Mouse (Mus musculus) forebrain, embryonic 11.5 days (tissue): ENCODE data around the gene 1110002E22Rik. TPM values are rescaled to one million over a fixed set of nuclear protein-coding genes. Genes with fewer than 3 reads are reported as not detected.

Source experiments
- ATAC-seq: fragments of 200-750 bp; cut with Nextera tagmentation; replicated peaks from 2 replicates; pipeline ENCODE4 v1.8.0; 2017; ENCODE audit warnings: moderate TSS enrichment; ENCODE audit not compliant: low FRiP score
- DNase-seq: peaks from one replicate; pipeline ENCODE4 v3.0.0-alpha.2; 2017; ENCODE audit warnings: low spot score
- H3K27ac ChIP-seq: fragments of 300-500 bp; sonication (generic); 2 replicates; pipeline ENCODE4 v1.5.1; 2014; ENCODE audit warnings: low read depth, low read length
- H3K27me3 ChIP-seq: fragments of 300-500 bp; sonication (generic); 2 replicates; pipeline ENCODE4 v1.6.1; 2014; ENCODE audit warnings: mild to moderate bottlenecking, low read length, mixed read lengths; ENCODE audit not compliant: control insufficient read depth, insufficient read depth
- H3K36me3 ChIP-seq: fragments of 300-500 bp; sonication (generic); 2 replicates; pipeline ENCODE4 v1.6.1; 2014; ENCODE audit warnings: mild to moderate bottlenecking, low read length, moderate library complexity, mixed read lengths; ENCODE audit not compliant: control insufficient read depth, insufficient read depth
- H3K4me1 ChIP-seq: fragments of 300-500 bp; sonication (generic); replicated peaks from 2 replicates; pipeline ENCODE4 v1.6.1; 2014; ENCODE audit warnings: low read length, mixed read lengths; ENCODE audit not compliant: control insufficient read depth, insufficient read depth
- H3K4me2 ChIP-seq: fragments of 300-500 bp; sonication (generic); 2 replicates; pipeline ENCODE4 v1.6.1; 2014; ENCODE audit warnings: low read depth, mild to moderate bottlenecking, low read length, moderate library complexity, mixed read lengths; ENCODE audit not compliant: severe bottlenecking
- H3K4me3 ChIP-seq: fragments of 300-500 bp; sonication (generic); 2 replicates; pipeline ENCODE4 v1.5.1; 2014; ENCODE audit warnings: low read depth, low read length
- H3K9ac ChIP-seq: fragments of 300-500 bp; sonication (generic); 2 replicates; pipeline ENCODE4 v1.6.1; 2014; ENCODE audit warnings: low read length
- H3K9me3 ChIP-seq: fragments of 300-500 bp; sonication (generic); 2 replicates; pipeline ENCODE4 v1.6.1; 2016; ENCODE audit warnings: low read length, mixed read lengths; ENCODE audit not compliant: control insufficient read depth
- WGBS: fragments of 180-500 bp; shearing (Covaris S2); extraction: QIAGEN DNeasy Blood & Tissue Kit; methylation state at CpG from one replicate; pipeline ENCODE4 v1.1.7; 2014; 5-methylcytosine and 5-hydroxymethylcytosine counted together
- polyA plus RNA-seq: library from polyadenylated mRNA; unstranded; fragments of >200 nt; fragmentation: Nextera tagmentation; extraction: Ambion mirVana; gene quantifications from 2 replicates; pipeline ENCODE4 v1.2.1, GENCODE M21; 2014

Gene 1110002E22Rik
- polyA plus RNA-seq, 1 experiment from 2014 or later, result not detected

DNA sequence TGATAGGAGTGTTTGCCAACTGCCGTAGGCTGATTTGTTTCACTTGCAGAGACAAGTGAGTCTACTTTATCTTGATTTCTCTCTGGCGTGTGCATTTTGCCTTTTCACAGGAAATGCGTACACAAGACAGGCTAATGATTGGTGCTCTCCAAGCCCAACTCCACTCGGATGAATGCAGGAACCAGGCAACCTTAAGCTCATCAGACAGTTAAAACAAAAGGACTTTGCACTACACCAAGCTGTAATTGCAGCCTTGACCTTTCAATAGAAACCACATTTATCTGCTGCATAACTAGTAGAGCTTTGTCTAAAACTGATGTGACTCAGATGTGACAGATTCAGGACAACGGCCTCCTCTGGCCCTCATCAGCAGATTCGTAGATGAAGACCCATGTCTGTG lies 30.9 kb upstream of the 1110002E22Rik start:
- Histone ChIP-seq H3K27me3 (no peaks in the 10 kb centered on the region), H3K27ac (no peak overlapping the region), H3K9ac (no peak overlapping the region), H3K9me3 (no peaks in the 10 kb centered on the region), H3K4me1 (no peaks in the 10 kb centered on the region), H3K36me3 (no peaks in the 10 kb centered on the region), H3K4me2 (no peak overlapping the region), H3K4me3 (no peak overlapping the region)
- ATAC-seq (no peak), DNase-seq (no peak)
- 84% methylated on average over 6 of the region's 6 CpGs for WGBS

DNA sequence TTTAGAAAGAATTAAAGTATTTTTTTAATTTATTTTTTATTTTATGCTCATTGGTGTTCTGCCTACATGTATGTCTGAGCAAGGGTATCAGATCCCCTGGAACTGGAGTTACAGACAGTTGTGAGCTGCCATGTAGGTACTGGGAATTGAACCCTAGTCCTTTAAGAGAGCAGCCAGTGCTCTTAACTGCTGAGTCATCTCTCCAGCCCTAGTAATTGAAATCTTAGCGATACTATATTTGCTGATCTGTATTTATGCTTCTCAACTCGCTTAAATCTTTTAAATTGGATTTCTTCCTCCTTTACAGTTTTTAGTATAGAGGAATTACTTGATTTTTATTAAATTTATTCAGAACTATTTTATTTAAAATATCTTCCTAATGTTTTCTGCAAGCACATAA lies 23.9 kb upstream of the 1110002E22Rik start:
- ATAC-seq, result no peak
- Histone ChIP-seq H3K4me3 (no peak overlapping the region), H3K36me3 (no peaks in the 10 kb centered on the region), H3K9ac (no peak overlapping the region), H3K27me3 (no peaks in the 10 kb centered on the region), H3K4me2 (no peak overlapping the region), H3K9me3 (no peaks in the 10 kb centered on the region), H3K27ac (no peak overlapping the region), H3K4me1 (no peaks in the 10 kb centered on the region)
- no peak for DNase-seq
- WGBS, result 88% methylated on average over 2 of the region's 2 CpGs

DNA sequence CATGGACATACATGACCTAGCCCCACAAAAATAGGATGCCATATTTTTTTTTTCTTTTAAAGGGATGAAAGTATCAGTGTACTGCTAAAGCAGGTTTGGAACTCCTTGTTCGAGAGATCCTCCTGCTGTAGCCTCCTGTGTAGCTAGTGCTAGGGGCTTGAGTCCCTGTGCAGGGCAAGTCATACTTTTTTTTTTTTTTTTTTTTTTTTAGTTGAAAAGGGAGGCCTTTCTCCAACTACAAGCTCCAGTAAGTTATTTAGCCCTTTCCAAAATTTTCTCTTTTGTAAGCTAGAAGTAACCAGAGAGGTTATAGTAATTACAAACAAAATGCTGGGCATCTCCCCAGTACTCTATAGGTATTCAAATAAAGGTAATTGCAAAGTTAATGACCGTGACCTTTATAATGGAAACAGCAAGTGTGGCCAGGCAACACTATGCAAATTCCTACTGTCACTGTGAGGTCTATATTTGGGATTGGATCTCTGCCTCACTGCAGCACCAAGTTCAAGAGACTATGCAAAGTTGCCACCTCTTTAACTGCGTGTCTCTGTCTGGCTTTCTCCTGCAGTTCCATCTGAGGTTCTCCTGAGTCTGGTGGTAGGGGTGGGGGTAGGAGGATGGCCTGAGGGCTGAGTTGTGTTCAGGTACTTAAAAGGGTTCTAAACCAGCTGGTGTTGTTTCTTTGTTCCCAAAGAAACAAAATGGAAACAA lies 23.1 kb upstream of the 1110002E22Rik start:
- H3K4me3 ChIP-seq, result no peak overlapping the region
- no peaks in the 10 kb centered on the region for H3K4me1 ChIP-seq
- H3K36me3 ChIP-seq, result no peaks in the 10 kb centered on the region
- no peak for ATAC-seq
- DNase-seq, result no peak
- H3K9ac ChIP-seq, result no peak overlapping the region
- no peak overlapping the region for H3K4me2 ChIP-seq
- no peaks in the 10 kb centered on the region for H3K9me3 ChIP-seq
- WGBS, result 62% methylated on average over 3 of the region's 3 CpGs
- H3K27ac ChIP-seq, result no peak overlapping the region
- H3K27me3 ChIP-seq, result no peaks in the 10 kb centered on the region

DNA sequence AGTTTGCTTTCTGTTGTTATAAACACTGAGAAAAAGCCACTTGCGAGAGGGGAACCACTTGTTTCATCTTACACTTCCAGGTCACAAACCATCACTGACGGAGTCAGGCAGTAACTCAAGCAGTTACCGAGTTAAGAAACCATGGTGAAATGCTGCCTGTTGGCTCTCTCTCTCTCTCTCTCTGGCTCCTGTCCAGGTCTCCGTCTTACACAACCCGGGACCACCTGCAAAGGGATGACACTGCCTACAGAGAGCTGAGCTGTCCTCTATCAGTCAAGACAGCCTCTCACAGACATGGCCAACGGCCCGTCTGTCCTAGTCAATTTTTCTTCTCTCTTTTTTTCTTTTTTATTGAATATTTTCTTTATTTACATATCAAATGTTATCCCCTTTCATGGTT lies 21.5 kb upstream of the 1110002E22Rik start:
- no peaks in the 10 kb centered on the region for H3K27me3 ChIP-seq
- no peaks in the 10 kb centered on the region for H3K9me3 ChIP-seq
- no peak for DNase-seq
- H3K9ac ChIP-seq, result no peak overlapping the region
- WGBS, result 91% methylated on average over 7 of the region's 7 CpGs
- no peaks in the 10 kb centered on the region for H3K4me1 ChIP-seq
- no peak overlapping the region for H3K4me2 ChIP-seq
- no peak for ATAC-seq
- no peak overlapping the region for H3K4me3 ChIP-seq
- no peaks in the 10 kb centered on the region for H3K36me3 ChIP-seq
- no peak overlapping the region for H3K27ac ChIP-seq

DNA sequence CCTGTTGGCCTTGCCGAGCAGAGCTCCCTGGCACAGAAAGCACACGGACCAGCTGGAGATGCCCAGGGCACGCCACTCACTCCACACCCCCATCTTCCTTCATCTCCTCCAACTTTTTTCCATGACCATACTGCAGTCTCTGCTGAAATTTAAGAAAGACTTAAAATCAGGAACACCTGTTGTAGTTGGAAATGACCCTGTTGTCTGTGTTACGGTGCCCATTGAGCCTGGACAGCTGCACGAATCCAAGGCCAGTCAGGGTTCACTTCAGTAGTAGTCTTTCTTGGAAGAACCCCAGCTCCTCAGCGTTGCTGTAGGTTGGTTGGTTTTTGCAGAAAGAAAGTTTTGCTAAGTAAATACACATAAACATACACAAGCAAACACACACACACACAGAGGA lies 15.3 kb upstream of the 1110002E22Rik start:
- H3K4me3 ChIP-seq, result no peak overlapping the region
- no peak overlapping the region for H3K9ac ChIP-seq
- no peak for DNase-seq
- no peaks in the 10 kb centered on the region for H3K27me3 ChIP-seq
- no peak overlapping the region for H3K27ac ChIP-seq
- H3K4me2 ChIP-seq, result no peak overlapping the region
- H3K4me1 ChIP-seq, result no peaks in the 10 kb centered on the region
- no peaks in the 10 kb centered on the region for H3K36me3 ChIP-seq
- H3K9me3 ChIP-seq, result no peaks in the 10 kb centered on the region
- 93% methylated on average over 6 of the region's 6 CpGs for WGBS
- no peak for ATAC-seq

DNA sequence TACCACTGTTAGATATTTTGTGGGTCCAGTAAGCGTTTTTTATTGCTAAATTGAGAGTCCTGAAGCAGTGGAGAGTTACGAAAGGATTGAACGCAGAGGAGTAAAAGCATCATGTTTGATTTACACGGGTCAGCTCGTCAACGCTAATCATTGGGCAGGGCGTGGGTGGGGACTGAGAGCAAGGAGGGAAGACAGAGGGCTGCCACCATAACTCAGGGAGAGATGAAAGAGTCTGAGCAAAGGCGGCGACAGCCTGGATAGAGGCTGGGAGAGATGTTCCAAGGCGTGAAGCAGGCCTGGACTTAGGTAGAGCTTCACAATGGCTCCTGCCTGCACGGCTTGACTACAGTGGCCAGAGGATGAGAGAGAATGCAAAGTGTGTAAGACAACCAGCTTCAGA lies 14.1 kb upstream of the 1110002E22Rik start:
- WGBS, result 88% methylated on average over 11 of the region's 11 CpGs
- Histone ChIP-seq H3K27me3 (no peaks in the 10 kb centered on the region), H3K9me3 (no peaks in the 10 kb centered on the region), H3K27ac (no peak overlapping the region), H3K4me2 (no peak overlapping the region), H3K36me3 (no peaks in the 10 kb centered on the region), H3K9ac (no peak overlapping the region), H3K4me3 (no peak overlapping the region), H3K4me1 (no peaks in the 10 kb centered on the region)
- DNase-seq, result no peak
- no peak for ATAC-seq

DNA sequence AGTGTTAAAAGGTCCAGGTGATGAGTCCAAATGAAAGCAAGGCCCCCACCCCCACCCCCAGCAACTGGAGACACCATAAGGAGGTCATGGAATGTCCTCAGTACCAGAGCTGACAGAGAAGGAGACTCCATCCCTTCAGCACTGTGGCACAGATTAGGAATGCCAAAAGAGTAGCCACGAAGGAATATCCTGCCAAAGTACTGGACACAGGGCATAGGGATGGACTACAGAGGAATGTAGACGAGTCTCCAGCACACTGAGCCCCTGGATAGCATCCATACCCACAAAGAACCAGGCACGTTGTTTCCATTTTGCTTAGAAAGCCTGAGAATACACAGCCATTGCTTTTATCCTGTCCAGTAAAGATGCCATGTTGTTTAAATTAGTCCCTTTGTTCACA lies 13.4 kb upstream of the 1110002E22Rik start:
- Histone ChIP-seq H3K9ac (no peak overlapping the region), H3K36me3 (no peaks in the 10 kb centered on the region), H3K4me3 (no peak overlapping the region), H3K4me1 (no peaks in the 10 kb centered on the region), H3K9me3 (no peaks in the 10 kb centered on the region), H3K27me3 (no peaks in the 10 kb centered on the region), H3K27ac (no peak overlapping the region), H3K4me2 (no peak overlapping the region)
- WGBS, result 81% methylated on average over 3 of the region's 3 CpGs
- ATAC-seq (no peak), DNase-seq (no peak)

DNA sequence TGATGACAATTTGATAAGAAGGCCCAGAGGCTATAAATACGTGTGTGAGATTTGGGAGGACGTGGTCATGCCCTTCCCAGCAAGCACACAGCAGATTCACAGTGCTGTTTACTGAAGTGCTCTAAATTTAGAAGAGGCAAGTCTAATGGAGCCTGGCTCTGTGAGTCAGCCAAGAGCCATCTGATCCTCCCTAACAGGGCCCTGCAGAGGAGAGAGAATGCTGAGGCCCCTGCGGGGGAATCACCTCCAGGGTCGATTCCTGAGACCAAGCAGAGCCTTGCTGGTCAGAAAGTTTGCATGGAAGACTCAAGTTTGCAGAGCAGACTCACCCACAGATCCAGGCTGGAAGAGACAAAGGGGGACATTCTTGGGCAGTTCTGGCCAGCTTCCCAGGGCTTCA lies 10.9 kb upstream of the 1110002E22Rik start:
- 58% methylated on average over 4 of the region's 4 CpGs for WGBS
- no peaks in the 10 kb centered on the region for H3K4me1 ChIP-seq
- H3K9me3 ChIP-seq, result no peaks in the 10 kb centered on the region
- DNase-seq (no peak), ATAC-seq (no peak)
- no peak overlapping the region for H3K9ac ChIP-seq
- no peaks in the 10 kb centered on the region for H3K27me3 ChIP-seq
- H3K4me2 ChIP-seq, result no peak overlapping the region
- H3K36me3 ChIP-seq, result no peaks in the 10 kb centered on the region
- no peak overlapping the region for H3K27ac ChIP-seq
- H3K4me3 ChIP-seq, result no peak overlapping the region

DNA sequence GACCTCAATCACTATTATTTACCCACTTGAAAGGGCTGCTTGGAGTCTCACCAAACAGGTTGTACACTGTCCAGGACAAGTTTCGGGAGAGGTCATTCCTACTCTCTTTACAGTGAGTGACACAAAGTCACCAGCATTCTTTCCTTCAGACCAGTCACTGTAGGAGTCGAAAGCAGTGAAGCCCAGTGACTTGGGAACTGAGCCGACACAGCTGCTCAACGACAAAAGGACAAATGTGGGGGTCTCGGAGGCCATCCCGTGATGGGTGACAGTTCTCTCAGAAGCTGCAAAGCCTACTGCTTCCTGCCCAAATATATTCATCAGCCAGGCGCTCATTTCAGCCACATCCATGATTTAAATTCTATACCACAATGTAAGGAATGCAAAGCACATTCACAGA lies 7.9 kb upstream of the 1110002E22Rik start:
- H3K27ac ChIP-seq, result no peak overlapping the region
- no peaks in the 10 kb centered on the region for H3K36me3 ChIP-seq
- no peak for ATAC-seq
- H3K9ac ChIP-seq, result no peak overlapping the region
- no peaks in the 10 kb centered on the region for H3K9me3 ChIP-seq
- no peak for DNase-seq
- no peaks in the 10 kb centered on the region for H3K27me3 ChIP-seq
- no peaks in the 10 kb centered on the region for H3K4me1 ChIP-seq
- H3K4me2 ChIP-seq, result no peak overlapping the region
- 81% methylated on average over 7 of the region's 7 CpGs for WGBS
- H3K4me3 ChIP-seq, result no peak overlapping the region
